Comparison of ENCODE assay signal across 22 mouse cellular contexts in the genomic region with DNA sequence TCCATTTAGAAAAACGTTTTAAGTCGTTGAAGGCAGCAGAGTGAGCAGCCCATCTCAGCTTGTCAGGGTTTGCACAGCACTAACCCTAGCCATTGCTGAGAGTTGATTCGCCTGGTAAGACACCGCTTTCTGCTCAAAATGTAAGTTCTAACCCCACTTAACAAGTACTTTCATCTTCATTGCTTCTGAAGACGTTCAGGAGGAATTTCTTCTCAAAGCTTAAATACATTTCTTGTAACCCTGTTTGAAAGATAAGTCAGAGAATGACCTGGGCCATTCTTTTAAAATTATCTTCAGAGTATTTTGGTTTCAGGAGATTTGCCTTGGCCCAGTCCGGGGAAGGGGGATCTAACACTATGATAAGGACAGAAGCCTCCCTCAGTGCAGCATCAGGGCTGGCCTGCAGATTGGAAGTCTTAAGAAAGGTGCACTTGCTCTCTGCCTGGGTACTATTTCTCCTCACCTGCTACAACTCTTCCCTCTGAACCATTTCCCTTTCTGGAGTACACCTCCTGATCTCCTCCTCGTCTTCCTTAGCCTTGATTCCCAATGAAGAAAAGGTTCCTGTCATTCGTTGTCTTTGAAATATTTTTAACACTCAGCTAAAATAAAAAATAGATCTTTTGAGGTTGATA. TPM values are rescaled to one million over a fixed set of nuclear protein-coding genes. Genes with fewer than 3 reads are reported as not detected.
A peak's percentile ranks its signal among the peaks of the same experiment; 100 is the strongest.
DNase-seq lines count a peak whose midpoint lies in the region; ATAC-seq lines count a peak whose summit lies in the region.
"Had no signal": no experiment of that assay in that cellular context is flagged by ENCODE, and none has a peak within 500 bp of the region (broad histone marks: within the 10 kb centered on the region; RNA-seq: fewer than 3 reads in every experiment).

No protein-coding gene starts in this region.

- H3K4me2 ChIP-seq in hindbrain, embryonic 11.5 days (replicated peaks; ENCODE audit: low read depth, low read length): no peak overlapping the region
- no peak overlapping the region for H3K4me2 ChIP-seq in hindbrain, embryonic 12.5 days (replicated peaks)
- peak overlapping the region; percentile 75; the same call in 1 of the 2 replicates for H3K4me2 ChIP-seq in limb, embryonic 11.5 days (ENCODE audit: low read depth, severe bottlenecking)
- H3K4me2 ChIP-seq: forebrain, embryonic 13.5 days; hindbrain, embryonic 14.5 days had no signal

- H3K9ac ChIP-seq in hindbrain, embryonic 11.5 days (ENCODE audit: low read depth, low read length): no peak overlapping the region
- H3K9ac ChIP-seq in hindbrain, embryonic 12.5 days: no peak overlapping the region
- H3K9ac ChIP-seq in limb, embryonic 11.5 days (ENCODE audit: low read length): no peak overlapping the region
- H3K9ac ChIP-seq: forebrain, embryonic 13.5 days; hindbrain, embryonic 14.5 days; liver, embryonic 12.5 days; midbrain, embryonic 12.5 days had no signal

- H3K27me3 ChIP-seq in hindbrain, embryonic 11.5 days (ENCODE audit: control insufficient read depth, insufficient read depth, low read length): peaks cover 54% of the 10 kb centered on the region
- H3K27me3 ChIP-seq in hindbrain, embryonic 12.5 days: peaks cover 63% of the 10 kb centered on the region
- H3K27me3 ChIP-seq in limb, embryonic 11.5 days (ENCODE audit: control insufficient read depth, insufficient read depth, low read length): no peaks in the 10 kb centered on the region

- peak; percentile 50 for DNase-seq in hindbrain, embryonic 11.5 days (ENCODE audit: low spot score)
- DNase-seq in retina, postnatal 1 day: peak; percentile 37
- DNase-seq in retina, embryonic 14.5 days (ENCODE audit: low spot score): no peak
- DNase-seq in limb, embryonic 11.5 days (ENCODE audit: low spot score): no peak
- DNase-seq in lung, postnatal 36 days: no peak
- no peak for DNase-seq in lung, postnatal 4 days
- DNase-seq: cerebellum, adult 9-10 months; layer of hippocampus, adult 9-11 months; lung, adult 2 months; right cerebral cortex, adult 18-20 months had no signal

- no peak overlapping the region for H3K27ac ChIP-seq in hindbrain, embryonic 11.5 days (ENCODE audit: low read depth, low read length)
- H3K27ac ChIP-seq in hindbrain, embryonic 12.5 days: no peak overlapping the region
- H3K27ac ChIP-seq in limb, embryonic 11.5 days (replicated peaks; ENCODE audit: low read depth, low read length): no peak overlapping the region
- H3K27ac ChIP-seq: forebrain, embryonic 13.5 days; hindbrain, embryonic 14.5 days; left cerebral cortex, adult 2 months; liver, embryonic 12.5 days; macrophage; midbrain, embryonic 12.5 days; stomach, postnatal 0 days had no signal

- no peak overlapping the region for H3K4me3 ChIP-seq in hindbrain, embryonic 11.5 days (ENCODE audit: low read depth, low read length)
- H3K4me3 ChIP-seq in hindbrain, embryonic 12.5 days: no peak overlapping the region
- no peak overlapping the region for H3K4me3 ChIP-seq in limb, embryonic 11.5 days (ENCODE audit: low read depth, low read length)
- H3K4me3 ChIP-seq: forebrain, embryonic 13.5 days; left cerebral cortex, adult 2 months; liver, embryonic 12.5 days had no signal

- WGBS in hindbrain, embryonic 11.5 days: 8% methylated on average over 8 of the region's 8 CpGs
- WGBS in hindbrain, embryonic 12.5 days: 12% methylated on average over 8 of the region's 8 CpGs
- 16% methylated on average over 8 of the region's 8 CpGs for WGBS in limb, embryonic 11.5 days

- H3K9me3 ChIP-seq in hindbrain, embryonic 11.5 days (ENCODE audit: control insufficient read depth, low read length): no peaks in the 10 kb centered on the region
- no peaks in the 10 kb centered on the region for H3K9me3 ChIP-seq in hindbrain, embryonic 12.5 days (replicated peaks)
- no peaks in the 10 kb centered on the region for H3K9me3 ChIP-seq in limb, embryonic 11.5 days (ENCODE audit: control insufficient read depth, low read length)
- H3K9me3 ChIP-seq: forebrain, embryonic 13.5 days; liver, embryonic 12.5 days; midbrain, embryonic 12.5 days had no signal

- peaks cover 11% of the 10 kb centered on the region for H3K4me1 ChIP-seq in hindbrain, embryonic 11.5 days (replicated peaks; ENCODE audit: control insufficient read depth, insufficient read depth, low read length)
- H3K4me1 ChIP-seq in hindbrain, embryonic 12.5 days: peaks cover 22% of the 10 kb centered on the region
- peaks cover 3% of the 10 kb centered on the region for H3K4me1 ChIP-seq in limb, embryonic 11.5 days (ENCODE audit: control insufficient read depth, insufficient read depth, low read length)

- no peak for ATAC-seq in hindbrain, embryonic 11.5 days (ENCODE audit: low FRiP score)
- no peak for ATAC-seq in hindbrain, embryonic 12.5 days (ENCODE audit: low FRiP score)
- no peak for ATAC-seq in limb, embryonic 11.5 days (ENCODE audit: insufficient number of reproducible peaks, low FRiP score, low TSS enrichment, low read depth)
- ATAC-seq: forebrain, embryonic 13.5 days; intestine, embryonic 16.5 days; liver, embryonic 12.5 days; Patski had no signal

- H3K36me3 ChIP-seq in hindbrain, embryonic 11.5 days (ENCODE audit: control insufficient read depth, insufficient read depth, low read length): no peaks in the 10 kb centered on the region
- H3K36me3 ChIP-seq in hindbrain, embryonic 12.5 days: no peaks in the 10 kb centered on the region
- H3K36me3 ChIP-seq in limb, embryonic 11.5 days (ENCODE audit: control insufficient read depth, insufficient read depth, low read length): no peaks in the 10 kb centered on the region
- H3K36me3 ChIP-seq: liver, embryonic 12.5 days; midbrain, embryonic 12.5 days had no signal

RNA-seq across cellular contexts. Expression of a gene that starts 2.4 kb away (rescaled TPM):
- 23.6 and 29.4 TPM in 2 replicates for polyA plus RNA-seq in hindbrain, embryonic 11.5 days (2014; fragmentation: Nextera tagmentation; extraction: Ambion mirVana)
- polyA plus RNA-seq in hindbrain, embryonic 12.5 days (2016; fragmentation: Nextera tagmentation; extraction: Ambion mirVana): 30.9 and 37.0 TPM in 2 replicates
- polyA plus RNA-seq in limb, embryonic 11.5 days (2014; fragmentation: Nextera tagmentation; extraction: Ambion mirVana): 55.5 and 59.2 TPM in 2 replicates
- polyA plus RNA-seq: macrophage had no signal

RNA-seq across cellular contexts. Expression of a gene that starts 26.8 kb away (rescaled TPM):
- 1.5 and 2.9 TPM in 2 replicates for polyA plus RNA-seq in hindbrain, embryonic 11.5 days (2014; fragmentation: Nextera tagmentation; extraction: Ambion mirVana)
- polyA plus RNA-seq in hindbrain, embryonic 12.5 days (2016; fragmentation: Nextera tagmentation; extraction: Ambion mirVana): 2.6 and 3.4 TPM in 2 replicates
- not detected in 2 replicates for polyA plus RNA-seq in limb, embryonic 11.5 days (2014; fragmentation: Nextera tagmentation; extraction: Ambion mirVana)
- polyA plus RNA-seq: forebrain, embryonic 13.5 days; heart, embryonic 16.5 days; intestine, embryonic 16.5 days; kidney, embryonic 14.5 days; liver, embryonic 12.5 days; lung, adult 2 months; macrophage; Patski; stomach, postnatal 0 days had no signal

Comparison
In these comparisons a context has a peak if more than half of its experiments do, and no peak if none do; other contexts are left out.
1. DNase-seq: peak in hindbrain, embryonic 11.5 days (single experiment) and retina, postnatal 1 day (single experiment); none in retina, embryonic 14.5 days (single experiment), limb, embryonic 11.5 days (single experiment), lung, postnatal 36 days (single experiment) and lung, postnatal 4 days (0 of 2).